Mouse (Mus musculus): ENCODE measurements around the gene Prss41.
"Not testable (repeated sequence)": the region's sequence is repeated elsewhere in the genome, so short reads cannot be mapped to it uniquely, and the experiment has no call there.

Prss41 gene

GRCm38 (mm10) chr17:23843812-23844273 lies at the start of gene Prss41, which contains the start of gene Prss32:
TSS of gene Prss41 (minus strand) at chr17:23844172.
TSS of gene Prss32 (plus strand) at chr17:23843855.
- DNase-seq (ENCODE audit: low spot score in 2 of 2): peak in 1 of 2 experiments; percentile 19

- DNase-seq (ENCODE audit: low spot score in 2 of 2): not testable (repeated sequence)
Measured at GRCm38 (mm10) chr17:23880576-23880975, 36.6 kb upstream of the Prss41 start, which contains the start of the genes Dcpp1 and Dcpp2. TSS of gene Dcpp1 (plus strand) at chr17:23880876. TSS of gene Dcpp2 (plus strand) at chr17:23880880.

- DNase-seq (ENCODE audit: low spot score in 2 of 2): no peak
Measured at GRCm38 (mm10) chr17:23877166-23877565, 33.2 kb upstream of the Prss41 start.

- no peak for DNase-seq (ENCODE audit: low spot score in 2 of 2)
Measured at GRCm38 (mm10) chr17:23876741-23877140, 32.8 kb upstream of the Prss41 start.

- DNase-seq (ENCODE audit: low spot score in 2 of 2): peak; percentile 24 to 27
Measured at GRCm38 (mm10) chr17:23873884-23874856, 30.2 kb upstream of the Prss41 start.

- no peak for DNase-seq (ENCODE audit: low spot score in 2 of 2)
Measured at GRCm38 (mm10) chr17:23868513-23868912, 24.5 kb upstream of the Prss41 start.

- no peak for DNase-seq (ENCODE audit: low spot score in 2 of 2)
Measured at GRCm38 (mm10) chr17:23867756-23868155, 23.8 kb upstream of the Prss41 start, which contains the start of gene Prss21. TSS of gene Prss21 (plus strand) at chr17:23868056.

GRCm38 (mm10) chr17:23862926-23863325 lies 19.0 kb upstream of the Prss41 start:
- DNase-seq (ENCODE audit: low spot score in 2 of 2): no peak

- DNase-seq (ENCODE audit: low spot score in 2 of 2): no peak
Measured at GRCm38 (mm10) chr17:23857913-23858312, 13.9 kb upstream of the Prss41 start.

- no peak for DNase-seq (ENCODE audit: low spot score in 2 of 2)
Measured at GRCm38 (mm10) chr17:23857193-23857592, 13.2 kb upstream of the Prss41 start.

GRCm38 (mm10) chr17:23854229-23854765 lies 10.3 kb upstream of the Prss41 start:
- DNase-seq (ENCODE audit: low spot score in 2 of 2): no peak

GRCm38 (mm10) chr17:23853292-23853691 lies 9.3 kb upstream of the Prss41 start:
- DNase-seq (ENCODE audit: low spot score in 2 of 2): no peak

GRCm38 (mm10) chr17:23850853-23851749 lies 7.1 kb upstream of the Prss41 start:
- DNase-seq (ENCODE audit: low spot score in 2 of 2): peak in 1 of 2 experiments; percentile 22

GRCm38 (mm10) chr17:23850028-23850427 lies 6.1 kb upstream of the Prss41 start:
- DNase-seq (ENCODE audit: low spot score in 2 of 2): no peak

- DNase-seq (ENCODE audit: low spot score in 2 of 2): no peak
Measured at GRCm38 (mm10) chr17:23843141-23843811, 696 bp downstream of the Prss41 start.

- DNase-seq (ENCODE audit: low spot score in 2 of 2): peak in 1 of 2 experiments; percentile 50
Measured at GRCm38 (mm10) chr17:23841145-23841544, 2.8 kb downstream of the Prss41 start.

GRCm38 (mm10) chr17:23836006-23836575 lies 7.9 kb downstream of the Prss41 start, which contains the start of gene Prss33:
TSS of gene Prss33 (minus strand) at chr17:23836056.
- DNase-seq (ENCODE audit: low spot score in 2 of 2): no peak

GRCm38 (mm10) chr17:23831201-23831600 lies 12.8 kb downstream of the Prss41 start:
- no peak for DNase-seq (ENCODE audit: low spot score in 2 of 2)

GRCm38 (mm10) chr17:23829064-23829619 lies 14.8 kb downstream of the Prss41 start, which contains the start of gene Elob:
TSS of gene Elob (minus strand) at chr17:23829136.
- peak; percentile 83 to 85 for DNase-seq (ENCODE audit: low spot score in 2 of 2)

Measured in heart, adult 9 months (tissue).